Mouse (Mus musculus) R1 (cell line): ENCODE measurements at regions not wholly inside any gene's neighbourhood (a gene's known extent, or its start where the extent isn't known, plus 50 kb on each side); places are given as distances from the start of the nearest gene placed in this dataset.

Experiments
- DNase-seq: peaks from one replicate; pipeline ENCODE4 v3.0.0-alpha.2; 2018; ENCODE audit warnings: low read depth, low spot score

DNA sequence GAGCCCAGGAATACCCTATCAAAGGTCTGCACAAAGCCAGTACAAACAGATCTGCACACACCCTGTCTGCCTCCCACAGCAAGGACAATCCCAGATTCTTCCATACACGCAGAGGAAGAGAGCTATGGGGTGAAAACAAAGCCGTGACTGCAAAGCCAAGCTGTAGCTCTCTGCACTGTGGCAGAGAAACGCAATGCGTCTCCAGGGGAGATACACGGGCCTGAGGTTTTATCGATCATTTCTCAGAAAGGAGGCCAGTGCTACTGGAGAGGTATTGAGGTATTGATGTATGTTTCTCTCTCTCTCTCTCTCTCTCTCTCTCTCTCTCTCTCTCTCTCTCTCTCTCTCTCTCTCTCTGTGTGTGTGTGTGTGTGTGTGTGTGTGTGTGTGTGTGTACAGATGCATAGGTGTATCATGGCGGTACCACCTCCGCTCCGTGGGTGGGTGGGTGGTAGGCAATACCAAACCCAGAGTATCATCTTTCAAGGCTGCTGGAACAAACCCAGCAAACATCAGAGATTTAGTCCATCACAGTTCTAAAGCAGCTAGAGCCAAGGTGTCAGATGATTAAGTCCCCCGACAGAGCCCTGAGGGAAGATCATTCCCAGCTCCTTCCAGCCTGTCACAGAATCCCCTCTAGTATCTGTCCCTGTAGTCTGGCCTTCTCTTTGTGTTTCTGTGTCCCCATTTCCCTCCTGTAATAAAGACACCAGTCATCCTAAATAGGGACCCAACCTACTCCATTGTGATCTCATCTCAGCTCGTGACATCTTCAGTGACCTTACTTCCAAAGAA lies 175.0 kb downstream of the Mycn start:
- peak; percentile 21 for DNase-seq

DNA sequence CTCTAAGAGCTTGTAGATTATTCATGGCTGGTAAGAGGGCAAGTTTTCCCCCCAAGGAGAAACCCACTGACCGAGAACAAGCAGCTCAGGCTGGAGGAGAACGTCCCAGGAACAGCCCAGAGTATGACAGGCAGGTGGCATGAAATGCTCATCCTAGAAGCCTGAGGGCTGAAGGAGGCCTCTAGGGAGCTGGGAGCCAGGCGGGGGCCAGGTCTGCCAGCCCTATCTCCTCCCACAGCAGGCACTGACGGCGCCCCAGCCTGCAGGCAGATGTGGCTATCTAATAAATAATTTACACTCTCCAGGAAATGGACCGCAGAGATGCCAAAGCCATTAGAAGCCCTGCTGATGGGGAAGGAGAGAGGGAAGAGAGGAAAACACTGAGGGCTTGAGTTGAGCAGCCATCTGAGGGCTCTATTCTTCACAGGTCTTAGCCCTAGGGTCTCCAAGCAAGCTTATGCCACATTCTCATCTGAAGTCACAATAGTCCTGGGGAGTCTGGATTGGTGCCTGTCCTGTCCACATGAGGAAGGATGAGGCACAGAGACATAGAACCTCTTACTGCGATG lies 176.1 kb downstream of the Mycn start:
- DNase-seq, result no peak

DNA sequence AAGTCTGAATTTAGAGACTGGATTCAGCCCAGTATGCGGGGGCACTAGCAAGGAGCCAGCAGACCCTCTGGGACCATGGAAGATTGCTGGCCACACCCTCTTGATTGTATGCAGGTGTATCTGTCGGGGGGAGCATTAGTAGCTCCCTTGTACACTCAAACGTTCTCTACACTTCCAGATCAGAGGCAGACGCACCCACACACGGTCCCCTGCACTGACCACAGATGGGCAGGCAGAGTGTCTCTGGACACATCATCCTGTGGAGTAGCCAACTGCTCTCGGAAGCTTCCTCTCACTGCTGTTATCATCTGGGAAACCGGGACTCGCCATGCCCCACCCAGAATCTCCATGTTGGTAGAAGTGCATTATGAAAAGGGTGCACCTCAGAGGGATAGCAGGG lies 176.7 kb downstream of the Mycn start:
- DNase-seq, result no peak

DNA sequence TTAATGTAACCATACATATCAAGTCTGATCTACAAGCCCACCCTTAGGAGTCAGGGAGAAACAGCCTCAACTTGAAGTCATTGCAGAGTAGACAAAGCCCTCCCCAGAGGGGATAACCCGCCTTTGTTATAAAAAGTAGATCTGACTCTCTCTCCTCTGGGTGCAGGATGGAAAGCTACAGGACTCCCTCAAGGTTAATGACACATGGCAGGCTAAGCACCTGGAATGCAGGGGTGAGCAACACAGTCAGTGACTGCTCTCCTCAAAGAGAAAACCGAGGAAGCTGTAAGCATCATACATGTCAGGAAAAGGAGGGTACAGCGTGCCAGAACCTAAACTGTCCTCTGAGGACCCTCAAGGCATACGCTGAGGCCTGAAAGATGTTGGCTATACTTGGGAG lies 177.1 kb downstream of the Mycn start:
- DNase-seq, result no peak

DNA sequence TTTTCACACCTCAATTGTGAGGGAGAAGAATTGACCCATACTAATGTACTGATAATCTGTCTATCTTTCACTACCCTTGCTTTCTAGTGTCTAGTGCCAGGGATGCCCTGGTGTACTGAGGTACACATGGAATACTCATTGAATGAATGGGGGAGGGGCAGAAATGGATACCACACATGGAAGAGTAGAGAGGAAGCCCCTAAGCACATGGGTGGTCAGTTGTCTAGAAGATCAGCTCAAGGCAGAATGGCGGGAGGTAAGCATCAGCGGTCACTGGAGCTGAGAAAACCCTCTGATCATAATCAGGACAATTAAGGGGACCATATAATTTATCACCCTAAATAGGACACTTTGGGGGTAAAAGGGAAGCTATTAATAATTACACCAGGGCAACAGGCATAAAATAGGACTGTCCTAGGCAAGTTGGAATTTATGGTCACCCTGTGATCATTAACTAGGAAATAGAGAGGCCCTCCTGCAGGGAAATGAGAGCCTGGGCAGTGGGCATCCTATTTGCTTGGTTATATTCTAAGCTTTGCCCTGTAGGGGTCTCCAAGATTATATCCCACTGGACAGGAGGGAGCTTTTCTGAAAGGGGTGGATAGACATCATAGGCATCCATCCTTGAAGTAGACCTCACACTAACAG lies 185.3 kb downstream of the Mycn start:
- no peak for DNase-seq

DNA sequence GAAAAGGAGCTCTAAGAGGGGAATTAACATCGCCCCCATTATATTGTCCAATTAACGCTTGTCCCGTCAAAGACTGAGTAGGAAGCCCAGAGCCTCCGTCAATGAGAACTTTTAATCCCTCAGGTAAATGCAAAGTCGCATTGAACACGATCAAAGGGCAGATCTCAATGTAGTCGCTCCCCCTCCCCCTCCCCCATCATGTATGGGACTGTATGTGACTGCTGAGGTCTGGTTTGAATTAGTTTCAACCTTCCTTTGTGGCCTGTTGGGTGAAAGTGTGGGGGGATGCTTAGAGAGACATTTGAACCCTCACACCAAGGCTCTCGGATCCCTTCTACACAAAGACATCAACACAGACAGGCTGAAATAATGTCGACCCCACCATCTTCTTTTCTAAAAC lies 187.9 kb downstream of the Mycn start:
- no peak for DNase-seq

DNA sequence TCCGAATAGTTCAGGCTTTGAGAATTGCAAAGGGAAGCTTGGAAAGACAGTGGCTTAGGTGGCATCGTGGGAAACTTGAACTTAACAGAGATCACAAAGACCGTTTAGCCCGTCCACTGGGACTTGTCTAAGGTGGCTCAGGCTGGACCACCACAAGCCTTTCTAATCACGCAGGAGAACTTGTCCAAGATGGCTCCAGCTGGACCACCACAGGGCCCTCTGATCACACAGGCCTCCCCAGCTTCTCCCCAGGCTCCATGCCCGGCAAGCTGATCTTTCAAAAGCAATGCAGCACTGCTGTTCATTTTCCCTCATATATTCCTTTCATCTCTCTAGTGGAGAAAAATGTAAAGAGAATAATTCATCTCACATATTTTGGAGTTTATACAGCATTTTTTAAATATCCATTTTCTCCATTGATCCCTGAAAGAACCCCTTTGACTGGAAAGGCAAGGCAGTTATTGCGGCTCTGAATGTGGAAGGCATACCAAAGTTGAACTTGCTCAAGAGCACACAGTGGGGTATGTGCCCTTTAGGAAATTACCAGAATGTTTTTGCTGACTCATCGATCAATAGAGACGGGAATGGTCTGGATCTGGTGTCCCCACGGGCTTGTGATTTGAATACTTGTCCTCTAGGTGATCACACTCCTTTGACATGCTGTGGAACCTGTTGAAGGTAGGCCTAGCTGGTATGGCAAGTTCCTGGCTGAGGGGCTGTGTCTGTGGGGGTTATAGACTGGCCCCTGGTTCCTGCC lies 189.9 kb downstream of the Mycn start:
- DNase-seq, result peak; percentile 27

DNA sequence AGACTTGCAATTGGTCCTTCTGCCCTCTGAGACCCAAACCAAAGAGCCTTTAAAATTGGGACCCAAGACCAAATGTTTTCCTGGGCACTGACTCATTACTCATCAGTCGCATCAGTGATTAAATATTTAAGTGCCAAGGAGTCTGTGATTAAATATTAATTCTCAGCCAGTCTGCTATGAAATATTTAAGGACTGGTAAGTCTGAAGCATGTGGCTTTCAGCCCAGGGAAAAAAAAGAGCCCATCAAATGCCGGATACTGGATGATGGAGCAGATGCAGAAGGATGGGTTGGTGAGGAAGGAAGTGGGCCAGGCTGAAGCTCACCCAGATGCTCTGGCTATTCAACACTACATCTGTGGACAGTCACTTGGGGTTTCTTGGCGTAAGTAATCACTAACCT lies 192.0 kb downstream of the Mycn start:
- no peak for DNase-seq

DNA sequence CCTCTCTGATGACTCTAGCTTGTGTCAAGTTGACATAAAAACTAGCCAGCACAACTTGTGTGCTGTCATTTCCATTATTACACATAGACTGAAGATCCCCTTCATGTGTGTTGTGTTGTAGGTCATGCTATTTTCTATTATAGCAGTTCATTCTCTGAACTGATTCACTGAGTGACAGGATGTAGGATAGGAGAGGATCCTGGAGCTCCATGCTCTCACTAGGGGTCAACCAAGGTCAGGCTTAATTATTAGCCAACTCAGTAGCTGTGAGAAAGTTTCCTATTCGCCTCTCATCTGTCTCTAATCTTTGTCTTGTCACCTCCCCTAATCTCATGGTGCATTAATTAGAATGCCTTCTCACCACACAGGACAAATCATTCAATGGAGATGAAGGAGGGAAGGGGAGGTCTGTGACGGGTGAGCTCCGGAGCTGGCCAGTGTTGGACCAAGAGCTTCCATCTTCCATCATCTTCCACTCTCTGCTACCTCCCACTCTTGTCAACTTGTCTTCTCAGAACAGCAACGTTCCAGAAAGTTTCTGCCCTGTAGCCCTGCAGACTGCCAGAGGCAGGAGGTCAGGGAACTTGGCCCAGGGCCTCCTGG lies 194.8 kb downstream of the Mycn start:
- no peak for DNase-seq

DNA sequence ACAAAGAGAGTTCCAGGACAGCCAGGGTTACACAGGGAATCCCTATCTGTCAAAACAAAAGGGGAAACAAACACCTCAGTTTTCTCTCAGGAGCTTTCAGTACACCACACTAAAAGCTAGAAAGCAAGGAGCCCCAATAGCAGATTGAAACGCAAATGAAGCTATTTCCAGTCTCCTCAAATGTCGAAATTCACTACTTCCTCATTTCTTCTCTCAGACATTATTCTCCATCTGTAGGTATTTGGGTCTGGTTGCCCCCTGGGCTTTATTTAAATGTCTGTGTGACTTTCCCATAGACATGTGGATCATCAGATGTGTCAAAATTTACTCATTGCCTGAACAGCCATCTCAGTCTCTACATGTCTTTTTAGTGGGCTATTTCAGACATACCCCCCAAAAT lies 197.2 kb downstream of the Mycn start:
- DNase-seq, result no peak

DNA sequence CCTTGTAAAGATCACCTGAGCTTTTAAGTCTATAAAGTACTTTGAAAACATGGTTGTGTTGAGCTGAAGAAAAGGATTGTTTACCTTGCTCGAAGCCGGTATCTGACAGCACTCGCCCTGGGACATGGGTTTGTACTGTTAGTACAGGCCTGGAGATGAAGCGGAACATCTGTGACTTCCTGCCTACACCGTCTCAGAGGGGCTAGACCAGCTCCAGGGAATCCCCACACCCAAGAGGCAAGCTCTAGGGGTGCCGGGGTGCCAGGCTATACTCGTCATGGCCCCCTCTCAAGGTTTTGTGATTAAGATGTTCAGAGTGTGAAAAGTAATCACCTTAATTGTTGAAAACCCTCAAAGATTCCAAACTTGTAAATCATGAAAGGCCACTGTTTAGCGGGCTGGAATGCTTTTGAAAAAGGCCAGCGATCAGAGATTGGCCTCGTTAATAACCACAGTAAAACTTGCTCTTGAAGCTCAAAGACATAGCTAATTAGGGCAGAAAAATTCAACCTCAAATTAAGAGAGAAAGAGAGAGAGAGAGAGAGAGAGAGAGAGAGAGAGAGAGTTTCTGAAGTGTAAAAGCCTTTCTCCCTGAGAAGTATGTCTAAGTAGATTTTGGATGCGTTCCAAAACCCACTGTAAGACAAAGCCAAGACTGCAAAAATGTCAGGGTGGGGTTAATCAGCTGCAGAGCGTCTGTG lies 202.9 kb downstream of the Mycn start:
- DNase-seq, result peak; percentile 52

DNA sequence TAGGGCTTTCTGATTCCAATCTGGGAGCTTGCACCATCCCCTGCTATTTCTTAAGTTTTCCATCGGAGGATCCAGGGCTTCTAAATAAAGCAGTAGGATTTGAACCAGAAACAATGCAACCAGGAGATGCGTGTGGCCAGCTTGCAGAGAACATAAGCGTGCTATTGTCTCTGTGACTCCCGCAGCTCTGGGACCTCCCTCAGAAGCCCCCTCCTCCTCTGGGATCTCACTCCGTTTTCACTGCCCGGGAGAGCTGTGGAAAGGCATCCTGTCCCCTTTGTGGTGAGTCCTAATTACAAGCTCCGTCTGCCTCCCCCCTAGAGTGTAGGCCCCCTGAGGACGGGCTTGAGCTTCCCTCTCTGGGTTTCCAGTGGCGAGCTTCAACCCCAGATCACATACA lies 215.9 kb downstream of the Mycn start:
- DNase-seq, result no peak

DNA sequence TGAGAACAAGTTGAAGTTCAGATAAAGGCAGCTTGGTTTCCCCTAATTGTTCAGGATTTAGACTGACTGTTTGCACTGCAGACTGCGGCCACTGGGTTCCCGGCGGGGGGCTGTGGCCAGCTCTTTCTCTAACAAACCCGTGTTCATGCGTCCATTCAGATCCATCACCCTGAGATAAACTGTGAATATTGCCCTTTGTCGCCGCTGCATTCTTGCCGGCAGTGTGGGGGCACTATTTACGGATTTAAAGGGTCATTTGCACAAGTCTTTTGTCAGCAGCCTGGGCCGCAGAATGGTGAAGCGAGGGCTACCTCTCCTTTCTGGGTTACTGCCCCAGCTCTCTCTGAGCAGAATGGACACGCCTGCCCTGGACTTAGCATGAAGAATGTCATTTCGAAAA lies 216.6 kb downstream of the Mycn start:
- DNase-seq, result peak; percentile 10

DNA sequence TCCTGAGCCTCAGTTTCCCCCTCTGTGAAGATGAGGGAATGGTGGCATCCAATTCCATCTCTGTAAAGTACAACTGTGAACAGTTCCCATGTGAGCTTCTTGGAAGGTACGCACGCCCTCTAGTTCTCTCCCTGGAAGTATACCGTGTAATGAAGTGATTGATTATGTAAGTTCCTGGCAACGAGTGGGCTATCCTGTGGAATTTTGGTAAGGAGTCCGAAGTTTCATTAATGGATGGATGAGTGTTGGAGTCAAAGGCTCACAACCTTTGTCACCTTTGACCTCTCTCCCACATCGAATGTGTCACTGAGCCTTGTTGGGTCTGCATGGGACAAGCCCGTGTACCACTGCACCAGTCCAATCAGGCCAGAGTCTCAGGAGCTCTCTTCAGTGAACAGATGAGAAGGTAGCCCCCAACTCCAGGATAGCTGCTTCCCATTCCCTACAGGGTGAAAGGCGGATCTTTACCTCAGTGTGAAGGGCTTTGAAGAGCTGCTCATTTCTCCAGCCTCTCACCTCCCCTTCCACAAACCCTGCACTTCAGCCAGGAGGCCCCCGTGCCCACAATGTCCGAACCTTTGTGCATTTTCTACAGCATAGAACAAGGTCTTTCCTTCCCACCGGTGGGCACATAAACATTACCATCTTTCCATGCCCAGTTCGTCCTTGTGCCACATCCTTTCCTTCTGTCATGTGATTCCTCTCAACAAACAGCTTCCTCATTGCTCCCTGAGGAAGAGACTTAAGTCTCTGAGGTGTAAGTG lies 217.8 kb downstream of the Mycn start:
- DNase-seq, result peak; percentile 15

DNA sequence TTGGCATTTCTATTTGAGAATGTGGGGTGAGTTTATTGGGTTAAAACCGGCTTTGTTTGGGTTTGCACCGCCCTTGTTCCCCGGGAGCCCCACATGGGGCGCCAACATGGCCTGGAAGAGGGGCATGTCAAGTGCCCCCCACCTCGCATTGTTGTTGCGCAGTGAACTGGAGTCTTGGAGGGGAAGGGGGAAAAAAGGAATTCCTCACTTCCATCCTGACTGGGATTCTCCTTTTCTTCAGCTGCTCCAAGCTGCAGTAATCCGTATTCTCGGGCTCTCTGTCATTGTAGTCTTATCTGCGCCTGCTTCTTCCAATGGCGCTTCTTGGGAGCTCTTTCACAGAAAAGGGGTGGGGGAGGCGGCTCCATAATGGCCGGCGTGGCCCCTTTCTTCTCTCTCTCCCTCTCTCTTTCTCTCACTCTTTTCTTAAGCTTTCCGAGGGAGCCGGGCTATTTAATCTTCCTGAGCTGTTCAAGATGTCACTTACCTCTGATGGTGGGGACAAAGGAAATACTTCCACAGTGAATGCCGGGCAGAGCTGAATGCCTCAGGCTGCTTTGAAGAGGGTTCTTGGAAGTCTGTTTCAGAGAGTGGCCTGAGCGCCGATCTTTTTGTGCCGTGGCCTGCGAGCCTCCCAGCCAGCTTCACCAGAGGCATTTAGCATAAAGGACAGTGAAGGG lies 218.6 kb downstream of the Mycn start:
- peak; percentile 26 for DNase-seq

DNA sequence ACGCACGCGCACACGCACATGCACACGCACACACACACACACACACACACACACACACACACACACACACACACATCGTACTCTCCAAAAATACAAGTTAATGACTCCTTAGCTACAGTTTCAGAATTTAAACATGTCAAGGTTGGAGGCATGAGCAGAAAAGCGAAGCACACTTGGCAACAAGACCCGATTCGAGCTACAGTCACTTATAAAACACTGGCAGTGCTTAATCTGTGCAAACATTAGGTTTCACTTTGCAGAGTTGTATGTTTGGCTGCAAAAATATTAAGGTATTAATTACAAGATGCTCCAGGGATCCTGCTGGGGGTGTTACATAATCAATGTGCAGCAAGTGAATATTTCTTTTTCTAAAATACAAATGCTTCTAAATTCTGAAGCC lies 225.0 kb downstream of the Mycn start:
- no peak for DNase-seq

DNA sequence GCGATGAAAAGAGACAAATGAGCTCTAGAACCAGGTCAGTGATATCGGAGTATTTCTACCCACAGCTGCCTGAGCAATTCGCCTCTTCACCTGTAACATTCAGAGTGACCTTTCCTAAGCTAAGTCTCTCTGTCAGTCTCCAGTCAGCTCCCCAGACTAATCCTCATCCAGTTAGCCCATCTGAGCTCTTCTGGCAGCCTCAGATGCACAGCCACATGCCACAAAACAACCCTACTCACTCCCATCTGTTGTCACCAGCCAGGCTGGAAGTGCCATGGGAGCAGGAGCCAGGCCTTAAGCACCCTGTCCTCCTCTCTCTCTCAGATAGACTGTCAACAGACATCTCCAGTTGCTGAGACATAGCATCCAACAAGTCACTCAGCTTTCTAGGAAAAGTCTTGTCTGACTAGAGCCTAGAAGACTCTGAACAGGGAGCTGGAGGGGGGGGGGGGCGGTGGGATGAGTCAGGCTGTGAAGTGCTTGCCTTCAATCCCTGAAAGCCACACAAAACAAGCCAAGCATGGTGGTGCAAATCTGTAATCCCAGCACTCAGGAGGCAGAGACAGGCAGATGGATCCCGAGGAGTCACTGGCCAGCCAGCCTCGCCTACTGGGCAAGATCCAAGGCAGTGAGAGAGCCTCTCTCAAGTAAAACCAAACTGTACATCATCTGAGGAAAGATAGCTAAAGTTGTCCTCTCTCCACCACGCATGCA lies 225.6 kb downstream of the Mycn start:
- no peak for DNase-seq

DNA sequence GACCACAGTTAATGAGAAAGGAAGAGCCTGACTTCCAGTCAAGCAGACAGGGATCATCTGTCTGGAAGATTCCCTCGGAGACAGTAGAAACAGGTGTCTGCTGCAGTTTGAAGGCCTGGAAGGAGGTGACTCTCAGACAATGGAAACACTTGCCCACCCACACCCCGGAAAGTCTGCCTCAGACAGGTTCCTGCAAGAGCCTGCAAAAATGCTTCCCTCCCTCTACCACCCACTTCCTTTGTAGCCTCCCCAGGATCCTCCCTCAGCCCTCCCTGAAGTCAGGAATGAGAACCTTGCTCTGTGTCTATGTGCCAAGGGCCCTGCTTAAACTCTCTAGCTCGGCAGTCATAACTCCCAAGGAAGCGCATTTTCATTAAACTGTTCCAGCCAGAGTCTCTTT lies 226.2 kb downstream of the Mycn start:
- peak; percentile 31 for DNase-seq

DNA sequence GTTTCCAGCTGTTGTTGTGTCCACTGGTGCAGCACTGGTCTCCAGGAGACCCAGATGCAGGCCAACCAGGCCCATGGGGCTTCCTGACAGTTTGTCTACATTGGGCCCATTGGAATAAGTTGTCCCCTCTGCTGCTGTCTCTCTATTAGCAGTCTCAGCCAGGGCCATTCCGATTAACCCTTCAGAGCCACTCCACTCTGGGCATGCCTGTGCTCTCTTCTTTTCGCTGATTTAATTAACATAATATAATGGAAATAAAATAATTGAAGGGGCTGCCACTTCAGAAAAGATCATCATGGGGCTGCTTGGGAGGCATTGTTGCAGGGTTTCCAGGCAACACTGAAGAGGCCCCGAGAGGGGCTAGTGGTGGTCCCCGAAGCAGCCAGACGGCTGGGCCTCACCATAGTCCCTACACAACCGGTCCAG lies 231.5 kb downstream of the Mycn start:
- no peak for DNase-seq
